Mouse (Mus musculus) layer of hippocampus, adult 8-10 months (tissue): ENCODE data around the gene Grin2c. TPM values are rescaled to one million over a fixed set of nuclear protein-coding genes. Genes with fewer than 3 reads are reported as not detected.

Source experiments
- DNase-seq, 2 experiments: peaks; one replicate each; pipeline ENCODE4 v3.0.0; 2022; ENCODE audit warnings: low spot score in 2 of 2
- microRNA-seq, 2 experiments: library from miRNA; unstranded; fragments of <30 nt; microRNA quantifications; one replicate each; pipeline ENCODE4 v1.2.0; 2022
- total RNA-seq, 4 experiments: library from RNA; stranded (reverse); gene quantifications; 2 replicates each; pipeline ENCODE4 v1.2.4; 2022

The Grin2c gene
- total RNA-seq, 4 experiments from 2014 or later = 42.3 to 48.8 (median 44.6) TPM

GRCm38 (mm10) chr11:115208126-115208525 is 58.9 kb downstream of the Grin2c start:
- no peak for DNase-seq

- no peak for DNase-seq
Measured at GRCm38 (mm10) chr11:115202756-115203155, 64.3 kb downstream of the Grin2c start.

DNA sequence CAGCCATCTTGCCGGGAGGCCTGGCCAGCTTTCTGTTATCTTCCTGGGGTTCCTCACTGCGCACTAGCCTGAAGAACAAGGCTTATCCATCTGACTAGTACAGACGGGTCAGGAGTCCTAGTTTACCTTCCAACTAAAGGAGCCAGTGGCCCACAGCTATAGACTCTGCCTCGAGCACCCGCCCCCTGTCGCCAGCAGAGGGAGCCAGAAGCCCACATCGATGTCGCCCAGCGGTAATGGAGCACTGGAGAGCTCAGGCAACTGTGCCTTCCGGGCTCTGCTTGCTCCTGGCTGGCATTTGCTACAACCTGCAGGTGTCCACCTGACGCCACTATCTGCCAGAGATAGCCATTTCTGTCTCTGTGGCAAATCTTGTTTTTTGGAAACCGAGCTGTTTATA is 64.7 kb downstream of the Grin2c start:
- peak; percentile 59 to 85 for DNase-seq

- DNase-seq = no peak
Measured at GRCm38 (mm10) chr11:115200520-115200919, 66.5 kb downstream of the Grin2c start.

Small RNA genes within 50 kb of the gene (microRNA-seq; reads per million reads assigned to microRNA genes)
- 0 reads per million in 2 experiments for gene Gm25837

Other genes with a start within 250 kb of the Grin2c start
- 1 to 10 TPM in 3 of 4 experiments, under 1 TPM in 1; 0.69 to 3.5 (median 1.8) TPM for gene Cd300ld4, start 240.2 kb downstream of the Grin2c start, total RNA-seq
- 1 to 10 TPM in 1 of 4 experiments, under 1 TPM in 1, not detected in 2; 0.45 to 4.0 TPM for gene Cd300ld5, start 229.5 kb downstream of the Grin2c start, total RNA-seq
- gene Cd300ld3, start 218.8 kb downstream of the Grin2c start, total RNA-seq = 1 to 10 TPM in 2 of 4 experiments, under 1 TPM in 1, not detected in 1; 0.45 to 3.7 (median 3.6) TPM
- gene Cd300e, start 205.1 kb downstream of the Grin2c start, total RNA-seq = under 1 TPM in 3 of 4 experiments, not detected in 1; 0.14 to 0.20 (median 0.18) TPM
- gene Rab37, start 175.8 kb downstream of the Grin2c start, total RNA-seq = 1 to 10 TPM; 2.8 to 4.0 (median 3.9) TPM
- 1 to 10 TPM in 3 of 4 experiments, under 1 TPM in 1; 0.62 to 4.3 (median 1.7) TPM for gene Cd300lf, start 133.3 kb downstream of the Grin2c start, total RNA-seq
- gene Slc9a3r1, start 103.9 kb downstream of the Grin2c start, total RNA-seq = 10 to 100 TPM; 68.3 to 84.2 (median 77.1) TPM
- gene Tmem104, start 79.8 kb downstream of the Grin2c start, total RNA-seq = 10 to 100 TPM; 12.5 to 19.8 (median 16.1) TPM
- gene Nat9, start 79.4 kb downstream of the Grin2c start, total RNA-seq = 10 to 100 TPM; 20.4 to 25.2 (median 22.5) TPM
- 10 to 100 TPM; 22.8 to 25.5 (median 24.6) TPM for gene Fdxr, start 9.8 kb upstream of the Grin2c start, total RNA-seq
- gene Fads6, start 30.4 kb upstream of the Grin2c start, total RNA-seq = 10 to 100 TPM; 16.7 to 18.5 (median 17.1) TPM
- gene Otop2, start 39.9 kb upstream of the Grin2c start, total RNA-seq = under 1 TPM; 0.30 to 0.55 (median 0.40) TPM
- under 1 TPM; 0.36 to 0.95 (median 0.59) TPM for gene Ush1g, start 54.8 kb upstream of the Grin2c start, total RNA-seq
- under 1 TPM in 2 of 4 experiments, not detected in 2; 0.14 to 0.27 TPM for gene Otop3, start 67.5 kb upstream of the Grin2c start, total RNA-seq
- gene Hid1, start 100.5 kb upstream of the Grin2c start, total RNA-seq = 100 to 1,000 TPM; 104 to 119 (median 117) TPM
- 10 to 100 TPM; 25.7 to 29.6 (median 25.9) TPM for gene Cdr2l, start 114.7 kb upstream of the Grin2c start, total RNA-seq
- 100 to 1,000 TPM; 100 to 115 (median 105) TPM for gene Mrpl58, start 136.5 kb upstream of the Grin2c start, total RNA-seq
- 100 to 1,000 TPM; 450 to 501 (median 483) TPM for gene Atp5h, start 152.7 kb upstream of the Grin2c start, total RNA-seq
- 10 to 100 TPM; 67.4 to 74.9 (median 71.2) TPM for gene Kctd2, start 152.9 kb upstream of the Grin2c start, total RNA-seq
- gene Trim80, start 173.3 kb upstream of the Grin2c start, total RNA-seq = not detected
- under 1 TPM in 1 of 4 experiments, not detected in 3; 0.21 TPM for gene Slc16a5, start 195.2 kb upstream of the Grin2c start, total RNA-seq
- 10 to 100 TPM in 3 of 4 experiments, 1 to 10 TPM in 1; 10.0 to 16.7 (median 13.0) TPM for gene Armc7, start 208.4 kb upstream of the Grin2c start, total RNA-seq
- gene Nt5c, start 224.6 kb upstream of the Grin2c start, total RNA-seq = 10 to 100 TPM; 58.8 to 68.5 (median 66.3) TPM
- gene Jpt1, start 247.1 kb upstream of the Grin2c start, total RNA-seq = 100 to 1,000 TPM; 109 to 139 (median 124) TPM